Mouse (Mus musculus): ENCODE results near the gene Itgb2l. TPM values are rescaled to one million over a fixed set of nuclear protein-coding genes. Genes with fewer than 3 reads are reported as not detected.

Itgb2l gene
- total RNA-seq, 4 experiments from 2014 or later = 0.09 TPM; not detected in 3

GRCm38 (mm10) chr16:96429046-96429445 is 14.4 kb downstream of the Itgb2l start:
- DNase-seq (ENCODE audit: low spot score) = no peak

- no peak for DNase-seq (ENCODE audit: low spot score)
Measured at GRCm38 (mm10) chr16:96426671-96427070, 16.7 kb downstream of the Itgb2l start.

GRCm38 (mm10) chr16:96425044-96425443 is 18.4 kb downstream of the Itgb2l start:
- no peak for DNase-seq (ENCODE audit: low spot score)

- no peak for DNase-seq (ENCODE audit: low spot score)
Measured at GRCm38 (mm10) chr16:96408064-96408465, 35.4 kb downstream of the Itgb2l start.

GRCm38 (mm10) chr16:96406312-96406711 is 37.1 kb downstream of the Itgb2l start:
- no peak for DNase-seq (ENCODE audit: low spot score)

GRCm38 (mm10) chr16:96402294-96402693 is 41.1 kb downstream of the Itgb2l start:
- no peak for DNase-seq (ENCODE audit: low spot score)

GRCm38 (mm10) chr16:96400046-96400445 is 43.4 kb downstream of the Itgb2l start:
- no peak for DNase-seq (ENCODE audit: low spot score)

- DNase-seq (ENCODE audit: low spot score) = no peak
Measured at GRCm38 (mm10) chr16:96398806-96399205, 44.6 kb downstream of the Itgb2l start.

GRCm38 (mm10) chr16:96396013-96396650 is 47.3 kb downstream of the Itgb2l start:
- no peak for DNase-seq (ENCODE audit: low spot score)

GRCm38 (mm10) chr16:96395516-96395915 is 47.9 kb downstream of the Itgb2l start:
- DNase-seq (ENCODE audit: low spot score) = no peak

- DNase-seq (ENCODE audit: low spot score) = no peak
Measured at GRCm38 (mm10) chr16:96391070-96391469, 52.3 kb downstream of the Itgb2l start.

GRCm38 (mm10) chr16:96388481-96388880 is 54.9 kb downstream of the Itgb2l start:
- DNase-seq (ENCODE audit: low spot score) = no peak

GRCm38 (mm10) chr16:96387685-96388371 is 55.6 kb downstream of the Itgb2l start:
- no peak for DNase-seq (ENCODE audit: low spot score)

GRCm38 (mm10) chr16:96384741-96385140 is 58.7 kb downstream of the Itgb2l start:
- DNase-seq (ENCODE audit: low spot score) = no peak

GRCm38 (mm10) chr16:96382496-96383181 is 60.8 kb downstream of the Itgb2l start:
- DNase-seq (ENCODE audit: low spot score) = no peak

GRCm38 (mm10) chr16:96381435-96381834 is 62.0 kb downstream of the Itgb2l start:
- DNase-seq (ENCODE audit: low spot score) = no peak

GRCm38 (mm10) chr16:96378111-96378510 is 65.3 kb downstream of the Itgb2l start:
- no peak for DNase-seq (ENCODE audit: low spot score)

- no peak for DNase-seq (ENCODE audit: low spot score)
Measured at GRCm38 (mm10) chr16:96376342-96376741, 67.1 kb downstream of the Itgb2l start.

- DNase-seq (ENCODE audit: low spot score) = no peak
Measured at GRCm38 (mm10) chr16:96375538-96375937, 67.9 kb downstream of the Itgb2l start.

- no peak for DNase-seq (ENCODE audit: low spot score)
Measured at GRCm38 (mm10) chr16:96372752-96373118, 70.7 kb downstream of the Itgb2l start.
